Mouse (Mus musculus) myocyte (in vitro differentiated cells): ENCODE measurements around the gene Tas2r143. TPM values are rescaled to one million over a fixed set of nuclear protein-coding genes. Genes with fewer than 3 reads are reported as not detected.

Experiments used
- H3K27me3 ChIP-seq: one replicate; pipeline ENCODE4 v1.6.1; 2011; ENCODE audit not compliant: control insufficient read depth, insufficient read depth, insufficient read length
- H3K36me3 ChIP-seq: one replicate; pipeline ENCODE4 v1.6.1; 2011; ENCODE audit not compliant: control insufficient read depth, insufficient read depth
- H3K4me2 ChIP-seq: one replicate; pipeline ENCODE4 v1.6.1; 2011; ENCODE audit warnings: low read depth, control low read depth
- H3K4me3 ChIP-seq: one replicate; pipeline ENCODE4 v1.5.1; 2011; ENCODE audit warnings: mild to moderate bottlenecking, control low read depth, moderate library complexity
- H3K79me2 ChIP-seq: one replicate; pipeline ENCODE4 v1.6.1; 2011; ENCODE audit not compliant: control insufficient read depth, insufficient read depth
- H3ac ChIP-seq: one replicate; pipeline ENCODE4 v1.6.1; 2011; ENCODE audit not compliant: control insufficient read depth, insufficient read length
- CEBPB ChIP-seq: IDR thresholded peaks from 2 replicates; pipeline ENCODE4 v1.6.1; 2011; ENCODE audit warnings: mild to moderate bottlenecking, moderate library complexity; ENCODE audit not compliant: poor library complexity, insufficient read depth, severe bottlenecking
- E2F4 ChIP-seq: IDR thresholded peaks from one replicate; pipeline ENCODE4 v1.6.1; 2011; ENCODE audit warnings: mild to moderate bottlenecking, control low read depth, moderate library complexity; ENCODE audit not compliant: insufficient read depth
- MAX ChIP-seq: IDR thresholded peaks from one replicate; pipeline ENCODE4 v1.6.1; 2011; ENCODE audit warnings: low read depth, mild to moderate bottlenecking, control low read depth
- MYOD1 ChIP-seq, 3 experiments: IDR thresholded peaks; one replicate each; pipeline ENCODE4 v1.6.1; 2011; ENCODE audit warnings: control low read depth in 2 of 3, low read depth in 2 of 3, mild to moderate bottlenecking in 2 of 3, moderate library complexity in 1 of 3; ENCODE audit not compliant: insufficient read length in 2 of 3, control insufficient read depth in 1 of 3
- MYOG ChIP-seq, 3 experiments: IDR thresholded peaks; one replicate each; pipeline ENCODE4 v1.6.1; 2011; ENCODE audit warnings: control low read depth in 2 of 3, low read depth in 2 of 3, mild to moderate bottlenecking in 2 of 3; ENCODE audit not compliant: insufficient read length in 2 of 3, control insufficient read depth in 1 of 3, insufficient read depth in 1 of 3
- POLR2A ChIP-seq: IDR thresholded peaks from one replicate; pipeline ENCODE4 v1.6.1; 2011; ENCODE audit warnings: low read depth, mild to moderate bottlenecking, control low read depth, moderate library complexity; ENCODE audit not compliant: insufficient read length
- POLR2AphosphoS2 ChIP-seq: IDR thresholded peaks from one replicate; pipeline ENCODE4 v1.6.1; 2011; ENCODE audit warnings: low read depth, control low read depth; ENCODE audit not compliant: insufficient read length
- REST ChIP-seq: IDR thresholded peaks from one replicate; pipeline ENCODE4 v1.6.1; 2011; ENCODE audit warnings: mild to moderate bottlenecking, control low read depth, moderate library complexity; ENCODE audit not compliant: insufficient read depth, insufficient read length
- SRF ChIP-seq: IDR thresholded peaks from one replicate; pipeline ENCODE4 v1.6.1; 2011; ENCODE audit warnings: low read depth; ENCODE audit not compliant: control insufficient read depth, insufficient read length
- TCF12 ChIP-seq: IDR thresholded peaks from one replicate; pipeline ENCODE4 v1.6.1; 2011; ENCODE audit warnings: mild to moderate bottlenecking, control low read depth; ENCODE audit not compliant: poor library complexity, insufficient read depth, severe bottlenecking
- TCF3 ChIP-seq: IDR thresholded peaks from one replicate; pipeline ENCODE4 v1.6.1; 2011; ENCODE audit warnings: low read depth, control low read depth; ENCODE audit not compliant: insufficient read length
- USF1 ChIP-seq: IDR thresholded peaks from one replicate; pipeline ENCODE4 v1.6.1; 2011; ENCODE audit warnings: low read depth, mild to moderate bottlenecking, control low read depth, moderate library complexity
- polyA plus RNA-seq: library from polyadenylated mRNA; unstranded; fragments of >200 nt; fragmentation: generic; extraction: Trizol; gene quantifications from one replicate; pipeline ENCODE4 v1.2.1, GENCODE M21; 2012; ENCODE audit warnings: missing spikeins

Gene Tas2r143
- polyA plus RNA-seq, 1 experiment = not detected

DNA sequence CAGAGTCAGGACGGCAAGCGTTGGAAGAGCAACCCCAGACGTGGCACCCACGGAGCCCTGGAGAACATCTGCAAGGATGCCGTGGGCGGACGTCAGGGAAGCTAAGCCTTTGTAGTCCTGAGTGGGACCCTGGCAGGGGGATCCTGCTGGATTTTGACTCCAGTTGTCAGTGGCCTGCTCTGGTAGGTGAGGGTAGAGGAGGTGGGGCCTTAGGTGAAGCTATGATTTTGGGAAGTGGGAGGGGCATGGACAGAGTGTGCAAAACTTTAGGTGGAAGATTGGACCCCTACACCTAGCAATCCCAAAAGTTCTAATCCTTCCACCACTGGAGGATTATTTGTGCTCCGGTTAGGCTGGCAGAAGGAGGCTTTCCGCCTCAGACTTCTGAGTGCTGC, 27.6 kb upstream of the Tas2r143 start:
- H3K27me3 ChIP-seq = no peaks in the 10 kb centered on the region
- peak overlapping the region; percentile 83 for H3K4me2 ChIP-seq
- H3K79me2 ChIP-seq = no peaks in the 10 kb centered on the region
- H3ac ChIP-seq = no peak overlapping the region
- no peaks in the 10 kb centered on the region for H3K36me3 ChIP-seq
- H3K4me3 ChIP-seq = peak overlapping the region; percentile 22
- TF ChIP-seq TCF12 (no peak), POLR2AphosphoS2 (no peak), MYOD1 (IDR thresholded peaks at IDR 0.05; ENCODE audit: control insufficient read depth in 1 of 3, insufficient read length in 2 of 3, low read depth in 2 of 3) (no peak), CEBPB (no peak), TCF3 (no peak), SRF (no peak), E2F4 (no peak), REST (no peak), MYOG (IDR thresholded peaks at IDR 0.05; ENCODE audit: control insufficient read depth in 1 of 3, insufficient read depth in 1 of 3, insufficient read length in 2 of 3, low read depth in 2 of 3) (no peak), MAX (no peak)

DNA sequence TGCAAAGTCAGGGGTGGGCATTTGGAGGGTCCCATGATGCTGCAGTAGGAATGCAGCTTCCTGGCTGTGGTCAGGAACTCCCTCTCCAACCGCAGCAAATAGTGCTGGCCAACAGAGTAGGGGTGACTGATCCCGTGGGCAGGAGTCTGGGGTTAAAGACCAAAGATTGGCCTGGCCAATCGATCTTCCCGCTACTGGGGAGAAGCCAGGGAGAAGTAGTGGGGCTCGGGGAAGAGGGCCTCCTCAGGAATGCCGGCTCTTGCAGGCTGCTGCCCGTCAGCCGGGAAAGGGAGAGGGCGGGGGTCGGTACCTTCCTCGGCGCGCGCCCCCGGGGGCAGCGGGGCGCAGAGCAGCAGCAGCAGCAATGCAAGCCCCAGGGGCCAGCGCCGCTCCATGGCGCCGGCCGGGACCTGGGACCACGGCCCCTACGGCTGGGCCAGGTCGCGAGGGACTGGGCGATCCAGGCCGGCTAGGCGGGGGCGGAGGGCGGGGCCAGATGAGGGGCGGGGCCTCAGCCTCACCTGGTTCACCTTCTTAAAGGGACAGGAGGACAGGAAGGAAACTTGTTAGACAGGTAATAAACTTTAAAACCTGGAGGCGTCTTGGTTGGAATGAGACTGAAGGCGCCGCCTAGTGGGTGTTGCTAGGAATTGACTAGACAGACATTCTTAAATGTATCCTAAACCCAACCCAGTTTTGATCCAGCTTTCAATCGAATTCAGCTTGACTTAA, 27.1 kb upstream of the Tas2r143 start, which contains the start of gene Epha1:
Gene Epha1 (minus strand): TSS at position 453 of the 732 bp plus-strand sequence.
- H3K36me3 ChIP-seq = no peaks in the 10 kb centered on the region
- TF ChIP-seq MYOG (IDR thresholded peaks at IDR 0.05; ENCODE audit: control insufficient read depth in 1 of 3, insufficient read depth in 1 of 3, insufficient read length in 2 of 3, low read depth in 2 of 3) (no peak), MAX (no peak), POLR2A (no peak), REST (no peak), SRF (no peak), USF1 (no peak), POLR2AphosphoS2 (no peak), CEBPB (no peak), TCF3 (no peak), MYOD1 (IDR thresholded peaks at IDR 0.05; ENCODE audit: control insufficient read depth in 1 of 3, insufficient read length in 2 of 3, low read depth in 2 of 3) (no peak), TCF12 (no peak), E2F4 (no peak)
- H3ac ChIP-seq = peak within 1 kb of the TSS; percentile 17
- H3K4me2 ChIP-seq = peak within 1 kb of the TSS; percentile 83
- H3K27me3 ChIP-seq = no peaks in the 10 kb centered on the region
- H3K4me3 ChIP-seq = peak within 1 kb of the TSS; percentile 22
- H3K79me2 ChIP-seq = no peaks in the 10 kb centered on the region

DNA sequence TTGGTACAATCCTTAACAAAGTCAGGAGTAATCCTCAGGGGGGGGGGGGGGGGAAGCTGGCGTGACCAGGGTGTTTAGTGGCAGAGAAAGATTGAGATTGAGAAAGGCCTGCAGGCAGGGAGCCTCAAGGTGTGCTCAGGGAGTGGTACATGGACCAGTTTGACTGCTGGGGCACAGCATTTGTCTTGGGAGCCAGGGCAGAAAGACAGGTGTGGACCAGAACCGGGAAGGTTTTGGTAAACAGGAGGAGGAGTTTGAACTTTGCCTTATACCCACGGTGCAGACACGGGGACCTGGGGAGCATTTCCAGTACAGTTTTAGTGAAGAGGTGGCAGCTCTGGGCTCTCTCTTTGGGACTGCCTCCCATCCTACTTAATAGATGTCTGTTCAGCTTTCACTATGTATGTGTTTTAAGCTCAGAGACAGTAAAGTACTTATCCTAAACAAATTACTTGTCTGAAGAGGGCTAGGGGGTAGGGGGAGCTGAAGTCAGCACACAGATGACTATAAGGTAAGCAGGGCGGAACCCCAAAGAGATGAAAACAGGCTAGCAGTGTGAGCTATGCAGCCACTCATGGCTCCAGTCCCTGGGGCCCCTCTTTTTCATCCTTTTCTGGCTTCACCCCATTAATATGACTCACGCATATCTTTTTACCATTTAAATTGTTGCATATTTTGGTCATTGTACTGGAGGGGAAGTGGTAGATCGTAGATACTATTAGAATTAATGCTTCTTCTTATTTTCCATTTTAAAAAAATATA, 26.2 kb upstream of the Tas2r143 start:
- peak overlapping the region; percentile 17 for H3ac ChIP-seq
- no peaks in the 10 kb centered on the region for H3K27me3 ChIP-seq
- TF ChIP-seq POLR2AphosphoS2 (no peak), CEBPB (no peak), E2F4 (no peak), REST (no peak), MYOD1 (IDR thresholded peaks at IDR 0.05; ENCODE audit: control insufficient read depth in 1 of 3, insufficient read length in 2 of 3, low read depth in 2 of 3) (no peak), TCF12 (no peak), USF1 (no peak), MYOG (IDR thresholded peaks at IDR 0.05; ENCODE audit: control insufficient read depth in 1 of 3, insufficient read depth in 1 of 3, insufficient read length in 2 of 3, low read depth in 2 of 3) (no peak), SRF (no peak), MAX (no peak), TCF3 (no peak), POLR2A (no peak)
- no peaks in the 10 kb centered on the region for H3K79me2 ChIP-seq
- H3K4me2 ChIP-seq = peak overlapping the region; percentile 83
- H3K36me3 ChIP-seq = peaks cover 4% of the 10 kb centered on the region
- H3K4me3 ChIP-seq = peak overlapping the region; percentile 22

- Histone ChIP-seq H3K27me3 (no peaks in the 10 kb centered on the region), H3K36me3 (peaks cover 4% of the 10 kb centered on the region), H3K4me3 (peak overlapping the region; percentile 22), H3K4me2 (peak overlapping the region; percentile 83), H3ac (no peak overlapping the region), H3K79me2 (no peaks in the 10 kb centered on the region)
- TF ChIP-seq CEBPB (peak; percentile 52; the same call in 1 of the 2 replicates), TCF3 (no peak), MYOD1 (IDR thresholded peaks at IDR 0.05; ENCODE audit: control insufficient read depth in 1 of 3, insufficient read length in 2 of 3, low read depth in 2 of 3) (no peak), POLR2AphosphoS2 (no peak)
These were observed 25.3 kb upstream of the Tas2r143 start for GRCm38 (mm10) chr6:42374701-42375100.
